Mouse (Mus musculus): ENCODE measurements around the gene Gpx4.
"Not testable (repeated sequence)": the region's sequence is repeated elsewhere in the genome, so short reads cannot be mapped to it uniquely, and the experiment has no call there.

Gene Gpx4

DNA sequence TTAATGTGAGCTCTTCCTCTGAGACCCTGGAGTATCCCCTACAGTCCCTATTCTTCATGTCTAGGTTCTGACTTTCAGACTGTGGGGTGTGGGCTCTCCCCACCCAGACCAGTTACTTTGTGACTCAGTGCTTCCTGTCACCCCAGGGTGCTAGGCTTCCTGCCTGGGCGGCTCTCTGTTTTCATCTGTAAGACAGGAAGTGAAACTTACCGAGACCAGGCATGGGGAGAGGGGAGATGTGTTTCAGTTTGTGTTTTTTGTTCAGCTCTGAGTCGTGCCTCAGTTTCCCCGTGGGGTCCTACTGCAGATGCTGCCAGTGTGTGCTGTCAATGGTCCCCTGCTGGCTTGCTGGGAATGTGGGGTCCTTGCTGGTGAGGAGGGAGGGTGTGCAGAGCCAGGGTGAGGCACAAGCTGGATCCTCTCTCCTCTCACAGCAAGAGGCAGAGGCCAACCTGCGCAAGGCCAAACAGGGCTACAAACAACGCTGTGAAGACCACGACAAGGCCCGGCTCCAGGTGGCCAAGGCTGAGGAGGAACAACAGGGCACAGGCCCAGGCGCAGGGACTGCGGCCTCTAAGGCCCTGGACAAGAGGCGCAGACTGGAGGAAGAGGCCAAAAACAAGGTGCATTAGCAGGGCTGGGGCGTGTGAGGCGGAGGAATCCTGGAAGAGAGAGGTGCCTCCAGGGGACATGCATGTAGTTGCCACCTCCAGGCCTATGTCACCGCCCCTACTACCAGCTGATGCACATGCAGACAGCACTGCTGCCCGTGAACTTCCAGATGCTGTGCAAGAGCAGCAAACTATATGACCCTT lies 22.5 kb upstream of the Gpx4 start:
- no peak for DNase-seq

DNA sequence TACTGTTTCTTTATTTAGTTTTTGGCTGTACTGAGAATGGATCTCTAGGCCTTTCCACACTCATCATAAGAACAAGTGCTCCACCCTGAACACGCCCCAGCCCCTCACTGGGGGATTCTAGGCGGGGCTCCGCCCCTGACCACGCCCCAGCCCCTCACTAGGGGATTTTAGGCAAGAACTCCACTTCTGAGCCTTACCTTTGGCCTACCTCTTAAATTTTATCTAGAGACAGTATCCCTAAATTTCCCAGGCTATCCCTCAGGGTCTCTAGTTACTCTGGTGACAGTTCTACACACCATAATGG lies 22.0 kb upstream of the Gpx4 start:
- DNase-seq, result no peak

DNA sequence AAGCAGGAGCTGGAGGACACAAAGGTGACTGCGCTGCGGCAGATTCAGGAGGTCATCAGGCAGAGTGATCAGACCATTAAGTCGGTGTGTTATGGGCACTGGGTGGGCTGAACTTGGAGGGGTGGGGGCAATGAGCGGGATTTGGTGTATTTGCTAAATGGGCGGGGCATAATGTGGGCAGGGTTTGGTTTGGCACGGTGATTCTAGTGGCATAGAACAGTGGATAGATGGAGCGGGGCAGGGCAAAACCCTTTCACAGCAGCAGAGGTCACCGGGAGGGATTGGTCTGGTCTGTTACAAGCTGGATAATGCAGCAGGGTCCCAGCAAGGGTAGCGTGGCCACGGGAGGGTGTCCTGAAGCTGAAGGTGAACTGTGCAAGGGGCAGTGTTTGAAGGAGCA lies 21.5 kb upstream of the Gpx4 start:
- no peak for DNase-seq

DNA sequence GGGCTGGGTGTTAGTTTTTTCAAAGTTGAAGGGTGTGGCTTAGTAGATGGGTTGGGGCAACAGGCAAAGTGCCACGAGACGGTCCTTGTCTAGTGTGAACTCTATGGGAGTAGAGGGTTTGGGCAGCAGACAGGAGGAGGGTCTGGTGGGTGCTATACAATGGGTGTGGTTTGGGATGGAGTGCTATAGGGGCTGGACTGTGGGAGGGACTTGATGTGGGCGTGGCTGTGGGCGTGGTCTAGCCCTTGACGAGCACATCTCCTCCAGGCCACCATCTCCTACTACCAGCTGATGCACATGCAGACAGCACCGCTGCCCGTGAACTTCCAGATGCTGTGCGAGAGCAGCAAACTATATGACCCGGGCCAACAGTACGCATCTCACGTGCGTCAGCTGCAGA lies 21.1 kb upstream of the Gpx4 start:
- DNase-seq, result no peak

DNA sequence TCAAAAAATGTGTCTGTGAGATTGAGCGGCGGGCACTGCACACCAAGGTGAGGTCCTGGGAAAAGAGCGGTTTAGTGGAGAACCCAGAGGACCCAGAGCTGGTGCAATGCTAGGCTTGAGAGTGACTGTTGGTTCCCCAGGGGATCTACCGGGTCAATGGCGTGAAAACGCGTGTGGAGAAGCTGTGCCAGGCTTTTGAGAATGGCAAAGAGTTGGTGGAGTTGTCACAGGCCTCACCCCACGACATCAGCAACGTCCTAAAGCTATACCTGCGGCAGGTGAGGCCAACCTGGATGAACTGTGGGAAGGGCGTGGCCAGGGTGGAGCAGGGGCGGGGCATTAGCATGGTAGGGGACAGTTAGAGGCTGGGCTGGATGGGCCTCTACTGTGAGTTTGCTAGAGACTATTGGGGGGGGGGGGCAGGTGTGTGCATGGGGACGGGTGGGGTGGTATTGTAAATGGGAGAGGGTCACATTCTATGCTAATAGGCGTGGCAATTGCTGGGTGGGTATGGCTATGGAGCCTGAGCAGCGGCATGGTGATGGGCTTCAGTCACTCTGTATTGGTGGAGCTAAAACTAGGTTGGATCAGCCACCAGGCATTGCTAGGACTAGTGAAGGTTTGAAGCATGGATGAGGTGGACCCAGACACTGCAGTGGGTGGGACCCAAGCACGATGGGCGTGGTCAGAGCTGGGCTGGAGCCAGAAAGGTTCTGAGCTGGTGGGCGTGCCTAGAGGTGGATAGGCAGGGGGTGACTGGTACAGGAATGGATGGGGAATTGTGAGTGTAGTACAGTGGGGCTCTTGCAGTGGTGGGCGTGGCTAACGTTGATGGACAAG lies 19.1 kb upstream of the Gpx4 start:
- no peak for DNase-seq

DNA sequence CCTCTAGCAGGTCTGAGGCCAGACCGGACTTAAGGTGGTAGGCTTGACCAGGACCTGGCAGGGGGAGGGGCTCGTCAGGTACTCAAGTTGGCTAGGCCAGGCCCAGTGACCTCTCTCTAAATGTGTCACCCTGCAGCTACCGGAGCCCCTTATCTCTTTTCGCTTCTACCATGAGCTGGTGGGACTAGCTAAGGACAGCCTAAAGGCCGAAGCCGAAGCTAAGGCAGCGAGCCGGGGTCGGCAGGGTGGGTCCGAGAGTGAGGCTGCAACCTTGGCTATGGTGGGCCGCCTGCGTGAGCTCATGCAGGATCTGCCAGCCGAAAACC lies 18.5 kb upstream of the Gpx4 start:
- DNase-seq, result no peak

DNA sequence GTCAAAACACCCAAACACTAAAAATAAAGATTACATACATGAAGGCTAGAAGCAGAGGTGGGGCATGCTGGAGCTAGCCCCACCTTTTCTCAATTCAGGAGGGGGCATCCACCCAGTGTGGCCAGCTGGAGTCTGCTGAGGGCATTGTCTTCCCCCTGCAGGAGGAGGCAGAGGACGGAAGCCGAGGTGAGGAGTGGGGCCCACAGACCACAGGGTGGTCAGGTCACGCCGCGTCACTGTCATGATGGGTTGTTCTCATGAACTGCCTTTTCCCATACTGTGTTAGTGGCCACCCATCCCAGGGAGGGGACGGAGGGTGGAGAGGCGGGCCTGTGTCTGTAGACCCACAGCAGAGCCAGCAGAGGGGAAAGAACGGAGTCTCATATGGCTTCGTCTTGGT lies 16.8 kb upstream of the Gpx4 start:
- DNase-seq, result no peak

DNA sequence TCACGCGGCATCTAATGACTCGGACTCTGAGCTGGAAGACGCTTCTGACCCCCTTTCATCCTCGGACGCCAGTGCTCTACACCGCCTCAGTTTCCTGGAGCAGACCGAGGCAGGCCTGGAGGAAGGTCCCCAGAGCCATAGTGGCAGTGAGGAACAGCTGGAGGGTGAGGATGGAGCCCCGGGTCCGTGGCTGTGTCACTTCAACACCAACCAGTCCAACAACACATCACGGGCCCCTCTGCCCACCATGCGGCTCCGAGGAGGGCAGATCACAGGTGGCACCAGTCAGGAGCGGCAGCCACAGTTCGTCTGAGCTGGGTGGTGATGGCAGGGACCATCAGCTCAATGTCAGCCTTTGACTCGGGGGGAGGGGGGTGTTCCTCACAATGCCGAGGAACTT lies 16.2 kb upstream of the Gpx4 start:
- no peak for DNase-seq

DNA sequence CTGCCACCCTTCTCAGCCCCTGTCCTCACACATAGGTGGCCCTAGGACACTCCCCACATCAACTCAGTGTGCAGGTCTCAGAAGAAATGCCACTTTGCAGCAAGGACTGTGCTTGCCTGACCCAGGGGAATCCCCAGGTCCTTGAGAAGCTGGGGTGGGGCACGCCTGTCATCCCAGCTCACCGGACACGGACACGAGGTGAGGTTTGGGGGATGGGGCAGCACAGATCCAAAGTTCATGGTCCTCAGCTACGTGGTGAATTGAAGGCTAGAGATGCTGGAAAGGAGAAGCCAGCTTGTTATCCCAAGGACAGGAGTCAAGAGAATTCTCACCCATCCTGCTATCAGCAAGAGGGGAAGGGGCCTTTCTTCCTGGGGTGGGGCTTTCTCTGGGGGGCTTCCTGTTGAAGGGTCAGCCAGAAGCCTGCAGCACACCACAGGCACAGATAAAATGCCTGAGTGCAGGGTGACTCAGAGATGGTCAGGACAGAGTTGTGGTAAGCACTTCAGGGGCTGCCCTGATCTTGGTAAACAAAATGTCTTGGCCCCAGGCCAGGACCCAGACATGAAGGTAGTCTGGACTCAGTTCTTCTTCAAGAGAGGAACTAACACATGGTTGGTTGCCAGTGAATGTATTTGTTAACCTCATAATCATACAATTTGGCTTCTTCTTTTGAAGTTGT lies 14.0 kb upstream of the Gpx4 start:
- peak; percentile 74 for DNase-seq

DNA sequence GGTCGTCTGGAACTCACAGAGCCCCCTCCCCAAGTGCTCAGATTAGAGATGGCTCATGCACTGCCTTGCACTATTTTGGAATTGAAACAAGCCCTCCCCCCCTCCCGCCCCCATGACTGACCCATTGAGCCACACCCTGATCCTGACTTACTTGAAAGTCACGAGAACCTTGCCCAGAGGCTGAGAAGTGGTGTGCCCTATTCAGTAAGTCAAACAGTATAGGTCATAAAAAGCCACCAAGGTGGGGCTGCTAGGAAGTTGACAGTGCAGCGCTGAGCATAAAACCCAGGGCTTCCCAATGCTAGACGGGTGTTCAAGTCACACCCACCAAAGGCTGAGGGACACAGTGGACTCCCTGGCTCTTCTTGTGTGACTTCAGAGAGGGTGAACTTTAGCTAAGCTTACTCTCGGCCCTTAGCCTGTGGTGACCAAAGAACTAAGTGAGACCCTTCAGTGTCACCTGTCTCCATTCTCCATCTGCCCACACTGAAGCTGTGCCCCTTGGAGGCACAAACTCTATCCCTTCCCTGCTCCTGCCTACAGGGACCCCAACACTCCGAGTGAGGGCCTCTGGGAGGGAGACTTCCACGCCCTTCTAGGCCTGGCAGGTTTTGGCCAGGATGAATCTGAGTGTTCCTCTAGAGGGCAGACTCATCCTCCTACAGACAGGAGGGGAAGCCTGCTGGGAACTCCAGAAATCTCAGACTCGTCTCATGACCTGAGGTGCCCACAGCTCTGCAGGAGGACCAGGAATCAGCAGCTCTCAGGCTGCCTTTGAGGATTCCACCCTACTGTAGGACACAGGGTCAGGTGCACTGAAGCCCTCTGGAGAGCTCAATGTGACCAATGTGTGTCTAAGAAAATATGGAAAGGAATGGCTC lies 13.2 kb upstream of the Gpx4 start:
- peak; percentile 66 for DNase-seq

DNA sequence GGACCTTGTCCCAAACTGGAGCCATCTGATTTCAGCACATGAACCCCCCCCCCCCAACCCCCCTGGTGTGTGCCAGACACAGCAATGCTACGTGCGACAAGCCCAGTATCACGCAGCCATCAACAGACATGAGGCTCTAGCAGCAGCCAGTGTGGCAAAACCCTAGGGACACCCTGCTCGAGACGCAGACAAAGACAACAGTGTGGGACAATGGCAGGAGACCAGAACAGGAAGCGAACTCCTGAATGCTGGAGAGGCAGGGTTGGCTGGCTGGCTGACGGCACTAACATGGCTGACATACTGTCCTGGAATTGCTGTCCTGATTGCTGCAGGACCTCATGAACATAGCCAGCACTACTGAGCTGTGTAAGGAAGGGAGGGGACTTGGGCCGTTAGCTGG lies 11.8 kb upstream of the Gpx4 start:
- DNase-seq, result no peak

DNA sequence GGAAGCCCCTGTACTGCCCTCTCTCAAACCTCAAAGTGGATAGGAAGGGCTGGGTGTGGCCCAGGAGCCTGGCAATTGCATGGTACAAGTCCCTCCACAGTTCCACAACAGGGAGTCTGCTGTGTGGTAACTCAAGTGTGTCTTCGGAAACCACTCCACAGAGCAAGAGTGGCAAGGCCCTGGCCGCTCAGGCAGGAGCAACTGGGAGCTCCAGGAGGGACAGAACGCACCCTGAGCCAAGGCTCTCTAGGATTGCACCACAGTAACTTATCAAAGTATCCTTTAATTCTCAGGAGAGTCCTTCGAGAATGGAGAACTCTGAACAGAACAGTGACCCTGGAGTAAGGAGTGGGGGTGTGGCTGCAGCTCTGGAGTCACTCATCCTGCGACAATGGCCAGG lies 11.3 kb upstream of the Gpx4 start:
- no peak for DNase-seq

DNA sequence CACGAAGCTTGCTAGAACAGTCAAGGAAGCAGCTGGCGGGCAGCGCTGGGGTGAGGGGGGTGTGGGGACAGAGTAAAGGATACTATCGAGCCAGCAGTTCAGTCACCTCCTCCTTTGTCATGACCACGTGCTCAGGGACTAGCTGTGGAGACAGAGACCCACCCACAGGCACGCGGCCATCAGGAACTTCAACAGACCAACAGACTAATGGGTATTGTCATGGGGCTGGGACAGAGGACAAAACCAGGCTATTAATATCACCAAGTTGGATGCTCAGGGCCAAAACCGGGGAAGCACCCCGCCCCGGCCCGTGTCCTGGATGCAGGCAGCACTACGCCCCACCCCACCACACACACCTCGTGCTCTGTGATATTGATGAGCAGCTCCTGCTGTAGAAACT lies 10.1 kb upstream of the Gpx4 start:
- no peak for DNase-seq

DNA sequence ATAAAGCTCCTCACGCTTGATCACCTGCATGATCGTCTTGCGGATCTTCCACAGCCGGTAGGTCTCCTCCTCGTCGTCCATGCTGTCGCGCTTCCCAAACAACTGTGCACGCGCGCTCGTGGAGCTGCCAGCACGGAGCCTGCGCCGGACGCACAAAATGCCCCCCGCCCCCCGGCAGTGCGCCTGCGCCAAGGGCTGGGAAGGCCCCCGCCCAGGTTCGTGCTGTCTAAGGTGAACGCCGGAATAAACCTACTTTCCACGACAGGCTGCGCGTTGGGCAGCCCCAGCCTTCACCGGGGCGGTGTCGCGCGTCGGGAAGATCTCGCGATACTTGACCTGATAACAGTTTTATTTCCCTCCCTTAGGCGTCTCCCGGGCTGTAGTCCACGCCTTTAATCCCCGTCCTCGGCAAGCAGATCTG lies 7.4 kb upstream of the Gpx4 start, which contains the start of gene Polr2e:
TSS of gene Polr2e (minus strand) at position 237 of the 421 bp plus-strand sequence.
- DNase-seq, result peak; percentile 98

DNA sequence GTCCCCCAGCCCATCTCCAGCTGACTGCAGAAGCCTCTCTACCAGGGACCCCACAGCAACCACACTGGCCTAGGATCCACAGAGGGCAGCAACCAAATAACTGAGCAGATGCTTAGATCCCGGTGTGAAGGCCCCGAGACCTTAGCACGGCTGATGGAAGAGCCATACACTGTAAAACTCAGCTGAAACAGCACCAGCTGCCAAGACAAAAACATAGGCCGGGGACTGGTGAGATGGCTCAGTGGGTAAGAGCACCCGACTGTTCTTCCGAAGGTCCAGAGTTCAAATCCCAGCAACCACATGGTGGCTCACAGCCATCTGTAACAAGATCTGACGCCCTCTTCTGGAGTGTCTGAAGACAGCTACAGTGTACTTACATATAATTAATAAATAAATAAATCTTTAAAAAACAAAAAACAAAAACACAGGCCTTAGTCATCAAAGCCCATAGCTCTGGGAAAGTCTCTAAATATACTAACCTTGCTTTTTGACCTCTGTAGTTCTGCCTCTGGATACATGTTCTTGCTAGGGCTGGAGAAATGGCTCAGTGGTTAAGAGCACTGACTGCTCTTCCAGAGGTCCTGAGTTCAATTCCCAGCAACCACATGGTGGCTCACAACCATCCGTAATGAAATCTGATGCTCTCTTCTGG lies 5.4 kb upstream of the Gpx4 start:
- DNase-seq, result not testable (repeated sequence)

DNA sequence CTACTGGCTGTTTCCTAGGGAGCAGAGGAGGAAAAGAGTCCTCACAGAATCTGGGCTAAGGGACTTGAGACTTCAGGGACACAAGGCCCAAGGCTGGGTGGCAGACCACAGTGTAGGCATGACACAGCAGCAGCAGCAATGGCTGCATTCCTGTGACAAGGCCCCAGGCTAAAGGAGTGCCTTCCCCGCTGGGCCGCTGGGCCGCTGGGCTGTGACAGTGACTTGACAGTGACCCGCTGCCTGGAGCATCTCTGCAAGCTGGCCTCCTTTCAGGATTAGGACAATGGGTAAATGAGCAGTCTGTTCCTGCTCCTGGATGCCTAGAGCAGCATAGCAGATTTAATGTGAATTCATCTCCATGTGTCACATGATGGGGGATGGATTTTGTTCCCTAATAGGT lies 2.9 kb upstream of the Gpx4 start:
- no peak for DNase-seq

DNA sequence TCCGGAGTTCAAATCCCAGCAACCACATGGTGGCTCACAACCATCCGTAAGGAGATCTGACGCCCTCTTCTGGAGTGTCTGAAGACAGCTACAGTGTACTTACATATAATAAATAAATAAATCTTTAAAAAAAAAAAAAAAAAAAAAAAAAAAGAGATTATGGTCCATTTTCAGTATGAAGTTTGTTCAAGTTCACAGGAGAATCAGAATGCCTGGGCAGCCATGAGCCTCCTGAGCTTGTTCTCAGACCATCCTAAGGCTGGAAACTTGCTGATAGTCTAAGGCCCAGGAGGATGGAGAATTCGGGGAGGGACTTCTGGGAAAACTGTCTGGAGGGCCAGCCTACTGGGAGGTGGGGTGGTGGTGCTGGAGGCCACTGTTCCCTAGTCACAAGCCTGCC lies 1.6 kb upstream of the Gpx4 start:
- DNase-seq, result not testable (repeated sequence)

DNA sequence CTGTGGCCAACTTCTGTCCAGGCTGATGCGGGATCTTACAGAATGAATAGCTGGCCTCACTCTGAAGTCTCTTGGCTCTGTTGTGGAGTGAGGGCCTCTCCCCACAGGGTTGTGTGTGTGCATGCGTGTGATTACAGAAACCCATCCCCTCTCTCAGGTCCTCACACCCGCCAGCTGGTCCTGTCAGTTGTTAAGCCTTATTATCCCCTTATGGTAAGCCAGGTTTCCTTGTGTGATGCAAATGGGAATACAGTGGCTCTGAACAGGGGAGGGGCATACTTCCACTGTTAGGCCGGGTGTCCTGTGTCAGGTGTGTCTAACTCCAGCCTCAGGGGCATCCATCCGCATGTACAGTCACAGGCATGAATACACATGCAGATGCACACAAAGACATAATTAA lies 1.2 kb upstream of the Gpx4 start:
- DNase-seq, result no peak

DNA sequence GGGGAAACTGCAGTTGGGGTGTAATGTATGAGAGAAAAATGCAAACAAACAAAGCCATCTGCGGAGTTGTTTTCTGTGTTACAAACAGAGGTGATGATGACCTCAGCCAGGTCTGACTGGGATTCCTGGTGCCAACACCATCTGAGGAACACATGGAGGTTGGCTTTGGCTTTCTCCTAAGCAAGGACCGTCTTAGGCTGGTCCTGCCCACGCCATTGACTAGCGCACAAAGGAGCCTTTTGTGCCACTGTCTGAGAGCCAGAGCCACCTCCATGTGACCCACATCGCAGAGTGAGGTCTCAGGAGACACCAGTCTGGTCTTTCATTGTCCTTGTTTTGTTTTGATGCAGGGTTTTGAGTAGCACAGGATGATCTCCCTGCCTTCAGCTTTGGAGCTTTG lies 1.4 kb downstream of the Gpx4 start:
- no peak for DNase-seq

DNA sequence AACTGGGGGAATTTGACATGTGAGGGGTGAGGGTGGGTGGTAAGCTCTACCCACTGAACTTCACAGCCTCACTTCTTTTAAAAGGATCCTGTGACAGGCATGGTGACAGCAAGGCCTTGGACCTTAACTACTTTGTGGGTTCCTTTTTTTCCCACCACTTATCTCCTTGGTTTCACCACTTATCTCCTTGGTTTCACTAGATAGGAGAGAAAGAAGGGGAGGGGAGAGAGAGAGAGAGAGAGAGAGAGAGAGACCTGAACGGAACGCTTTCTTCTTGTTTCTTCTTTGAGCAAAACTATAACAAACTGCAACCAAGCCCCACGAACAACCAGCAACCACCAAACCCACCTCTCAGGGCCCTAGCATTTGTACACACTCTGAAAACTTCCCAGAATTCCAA lies 1.9 kb downstream of the Gpx4 start:
- DNase-seq, result no peak

DNA sequence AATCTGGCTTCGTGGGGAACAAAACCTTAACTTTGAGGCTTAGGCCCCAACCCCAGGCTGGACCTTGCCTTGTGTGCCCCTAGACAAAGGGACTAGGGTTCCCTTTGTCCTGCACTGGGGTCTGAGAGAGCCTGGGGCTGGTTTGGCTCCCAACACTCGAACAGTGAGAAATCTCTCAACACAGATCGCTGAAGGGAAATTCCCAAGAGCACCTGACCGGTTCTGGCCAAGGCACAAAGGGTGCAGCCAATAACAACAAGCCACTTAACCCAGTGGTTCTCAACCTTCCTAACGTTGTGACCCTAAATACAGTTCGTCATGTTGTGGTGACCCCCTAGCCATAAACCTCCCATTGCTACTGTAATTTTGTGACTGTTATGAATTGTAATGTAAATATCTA lies 3.3 kb downstream of the Gpx4 start:
- DNase-seq, result no peak

DNA sequence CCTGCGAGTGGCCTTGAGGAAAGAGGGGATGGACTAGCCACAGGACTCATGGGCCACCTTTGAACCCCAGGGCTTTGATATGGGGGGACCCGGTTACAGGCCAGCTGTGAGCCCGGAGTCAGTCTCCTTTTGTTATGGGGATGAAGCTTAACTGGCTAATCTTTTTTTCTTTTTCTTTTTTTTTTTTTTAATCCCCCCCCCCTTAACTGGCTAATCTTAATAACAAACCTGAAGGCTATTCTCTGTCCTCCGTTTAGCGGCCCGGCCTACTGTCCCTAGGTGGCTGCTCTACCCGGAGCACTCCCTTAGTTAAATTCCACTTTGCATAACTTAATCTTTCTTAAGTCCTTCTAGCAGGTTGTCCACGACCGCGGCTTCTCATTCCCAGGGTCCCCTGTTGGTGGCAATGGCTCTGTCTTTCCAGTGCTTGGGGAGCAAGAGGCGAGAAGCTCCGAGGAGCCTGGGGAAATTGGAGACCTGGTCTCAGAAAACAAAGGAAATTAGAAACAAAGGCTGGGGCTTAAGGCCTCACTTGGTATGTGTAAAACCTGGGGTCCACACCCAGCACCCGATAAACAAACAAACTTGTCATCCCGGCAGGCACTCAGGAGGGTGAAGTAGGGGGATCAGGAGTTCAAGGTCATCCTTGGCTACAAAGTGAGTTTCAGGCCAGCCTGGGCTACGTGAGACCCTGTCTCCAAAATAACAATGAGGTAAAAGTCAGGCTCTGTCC lies 4.1 kb downstream of the Gpx4 start:
- no peak for DNase-seq

Data from kidney, postnatal 14 days (tissue).